Mouse (Mus musculus): Measurements from ENCODE around the gene Elovl6.

DNA sequence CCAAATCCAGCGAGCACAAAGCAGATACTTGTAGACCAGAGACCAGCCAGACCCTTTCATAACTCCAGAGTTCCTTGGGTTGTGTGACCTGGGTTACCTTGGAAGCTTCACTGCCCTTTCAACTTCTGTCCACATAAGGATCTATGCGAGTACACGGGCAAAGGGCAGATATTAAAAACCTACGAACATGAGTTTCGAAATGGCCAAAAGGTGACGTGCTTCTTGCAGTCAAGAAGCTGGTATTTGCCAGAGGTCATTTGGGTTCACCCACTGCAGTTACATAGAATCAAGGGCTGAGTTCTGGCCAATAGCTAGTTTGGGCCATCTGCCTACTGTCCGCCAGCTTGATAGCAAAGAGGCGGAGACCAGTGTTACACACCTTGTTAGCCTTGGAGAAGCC lies 59.6 kb downstream of the Elovl6 start:
- TF ChIP-seq CTCF (IDR thresholded peaks at IDR 0.05), result no peak
- no peak for TF ChIP-seq EP300 (IDR thresholded peaks at IDR 0.05)
